In genomic region chr12:81691177-81691730, GRCm38 (mm10) we compare ENCODE assay signal across 12 mouse cellular contexts.
DNase-seq lines count a peak whose midpoint lies in the region; ATAC-seq lines count a peak whose summit lies in the region.
"Had no signal": no experiment of that assay in that cellular context is flagged by ENCODE, and none has a peak within 500 bp of the region (broad histone marks: within the 10 kb centered on the region; RNA-seq: fewer than 3 reads in every experiment).

No protein-coding gene starts in this region.

- no peak for DNase-seq in forebrain, embryonic 10.5 days (ENCODE audit: extremely low spot score, low spot score)
- DNase-seq in ZHBTc4 (ENCODE audit: low read depth, low spot score) = peak; percentile 21
- peak; percentile 50 for DNase-seq in kidney, postnatal 14 days
- no peak for DNase-seq in ovary, postnatal 14 days (ENCODE audit: low spot score)
- DNase-seq in left cerebral cortex, adult 8-10 months (ENCODE audit: low spot score in 2 of 2) = no peak
- DNase-seq: gastrocnemius, postnatal 36 days; thymus, postnatal 25 days had no signal

- no peak overlapping the region for H3K4me3 ChIP-seq in forebrain, embryonic 10.5 days
- H3K4me3 ChIP-seq in forebrain, embryonic 12.5 days (replicated peaks) = no peak overlapping the region
- H3K4me3 ChIP-seq in heart, embryonic 16.5 days (ENCODE audit: low read length) = no peak overlapping the region
- H3K4me3 ChIP-seq: forebrain, embryonic 13.5 days had no signal

- no peak overlapping the region for H3K9ac ChIP-seq in forebrain, embryonic 12.5 days
- H3K9ac ChIP-seq in heart, embryonic 16.5 days (ENCODE audit: low read length) = no peak overlapping the region
- H3K9ac ChIP-seq: forebrain, embryonic 13.5 days had no signal

- H3K36me3 ChIP-seq in forebrain, embryonic 10.5 days (replicated peaks) = no peaks in the 10 kb centered on the region
- H3K36me3 ChIP-seq in forebrain, embryonic 12.5 days (replicated peaks) = no peaks in the 10 kb centered on the region
- no peaks in the 10 kb centered on the region for H3K36me3 ChIP-seq in heart, embryonic 16.5 days (ENCODE audit: control insufficient read depth, insufficient read depth)

- peaks cover 47% of the 10 kb centered on the region for H3K4me1 ChIP-seq in forebrain, embryonic 10.5 days
- H3K4me1 ChIP-seq in forebrain, embryonic 12.5 days = peaks cover 16% of the 10 kb centered on the region
- H3K4me1 ChIP-seq in heart, embryonic 16.5 days (ENCODE audit: control insufficient read depth, insufficient read depth, low read length) = no peaks in the 10 kb centered on the region; the same call in 1 of the 2 replicates

- no peaks in the 10 kb centered on the region for H3K9me3 ChIP-seq in forebrain, embryonic 10.5 days
- no peaks in the 10 kb centered on the region for H3K9me3 ChIP-seq in forebrain, embryonic 12.5 days
- no peaks in the 10 kb centered on the region for H3K9me3 ChIP-seq in heart, embryonic 16.5 days (replicated peaks; ENCODE audit: control insufficient read depth, low read length)
- H3K9me3 ChIP-seq: forebrain, embryonic 13.5 days had no signal

- no peak overlapping the region for H3K4me2 ChIP-seq in forebrain, embryonic 12.5 days
- no peak overlapping the region for H3K4me2 ChIP-seq in heart, embryonic 16.5 days (ENCODE audit: low read depth, low read length)
- H3K4me2 ChIP-seq: forebrain, embryonic 13.5 days had no signal

- 0 out of 2 replicates have a peak overlapping the region, but pooled peaks have one; percentile 15 for H3K27ac ChIP-seq in forebrain, embryonic 10.5 days
- H3K27ac ChIP-seq in forebrain, embryonic 12.5 days = no peak overlapping the region
- H3K27ac ChIP-seq in heart, embryonic 16.5 days (ENCODE audit: low read length) = peak overlapping the region; percentile 51
- H3K27ac ChIP-seq: forebrain, embryonic 13.5 days; macrophage had no signal

- peaks cover 15% of the 10 kb centered on the region; the same call in 1 of the 2 replicates for H3K27me3 ChIP-seq in forebrain, embryonic 10.5 days (ENCODE audit: poor library complexity, severe bottlenecking)
- H3K27me3 ChIP-seq in forebrain, embryonic 12.5 days = no peaks in the 10 kb centered on the region
- no peaks in the 10 kb centered on the region for H3K27me3 ChIP-seq in heart, embryonic 16.5 days (ENCODE audit: control insufficient read depth, insufficient read depth, low read length)
- H3K27me3 ChIP-seq: forebrain, embryonic 13.5 days had no signal

- no peak for ATAC-seq in forebrain, embryonic 12.5 days (ENCODE audit: low FRiP score)
- peak; percentile 67 for ATAC-seq in heart, embryonic 16.5 days (replicated peaks; ENCODE audit: extremely low read depth, insufficient read depth, low FRiP score)
- ATAC-seq in erythroid progenitor cell, adult 5-6 weeks (replicated peaks; ENCODE audit: low FRiP score, poor library complexity, severe bottlenecking) = no peak
- ATAC-seq: forebrain, embryonic 13.5 days had no signal

- WGBS in forebrain, embryonic 10.5 days = 61% methylated on average over 8 of the region's 8 CpGs
- whole genome bisulfite sequencing in forebrain, embryonic 12.5 days = 58% methylated on average over 8 of the region's 8 CpGs
- 34% methylated on average over 8 of the region's 8 CpGs for WGBS in heart, embryonic 16.5 days

Comparison
In these comparisons a context has a peak if more than half of its experiments do, and no peak if none do; other contexts are left out.
1. DNase-seq: peak in ZHBTc4 (single experiment) and kidney, postnatal 14 days (single experiment); none in forebrain, embryonic 10.5 days (single experiment), ovary, postnatal 14 days (single experiment) and left cerebral cortex, adult 8-10 months (0 of 2).